ENCODE assay signal across 13 mouse cellular contexts in genomic region chr7:46113435-46113834, GRCm38 (mm10). TPM values are rescaled to one million over a fixed set of nuclear protein-coding genes. Genes with fewer than 3 reads are reported as not detected.
DNase-seq lines count a peak whose midpoint lies in the region; ATAC-seq and TF ChIP-seq lines count a peak whose summit lies in the region.
"Had no signal": no experiment of that assay in that cellular context is flagged by ENCODE, and none has a peak within 500 bp of the region (broad histone marks: within the 10 kb centered on the region; RNA-seq: fewer than 3 reads in every experiment).

No protein-coding gene starts in this region.

- peaks cover 6% of the 10 kb centered on the region; the same call in 1 of the 2 replicates for H3K9me3 ChIP-seq in forebrain, embryonic 13.5 days (replicated peaks)
- H3K9me3 ChIP-seq in forebrain, embryonic 14.5 days (replicated peaks; ENCODE audit: control insufficient read depth, low read length): no peaks in the 10 kb centered on the region
- H3K9me3 ChIP-seq in embryonic facial prominence, embryonic 10.5 days: no peaks in the 10 kb centered on the region
- no peaks in the 10 kb centered on the region for H3K9me3 ChIP-seq in midbrain, postnatal 0 days (ENCODE audit: low read length)
- H3K9me3 ChIP-seq: limb, embryonic 12.5 days had no signal

- no peak for ATAC-seq in forebrain, embryonic 13.5 days
- ATAC-seq in forebrain, embryonic 14.5 days: no peak
- 0 out of 2 replicates have a peak, but pooled peaks have one; percentile 31 for ATAC-seq in midbrain, postnatal 0 days (ENCODE audit: low FRiP score)

- no peaks in the 10 kb centered on the region for H3K27me3 ChIP-seq in forebrain, embryonic 13.5 days
- H3K27me3 ChIP-seq in forebrain, embryonic 14.5 days (replicated peaks; ENCODE audit: control insufficient read depth, insufficient read depth, low read length): no peaks in the 10 kb centered on the region
- H3K27me3 ChIP-seq in embryonic facial prominence, embryonic 10.5 days (replicated peaks; ENCODE audit: low read depth, poor library complexity, severe bottlenecking): no peaks in the 10 kb centered on the region; the same call in 1 of the 2 replicates
- no peaks in the 10 kb centered on the region for H3K27me3 ChIP-seq in midbrain, postnatal 0 days (ENCODE audit: insufficient read depth, low read length)
- H3K27me3 ChIP-seq: limb, embryonic 12.5 days had no signal

- peaks cover 16% of the 10 kb centered on the region for H3K4me1 ChIP-seq in forebrain, embryonic 13.5 days
- peaks cover 6% of the 10 kb centered on the region; the same call in 1 of the 2 replicates for H3K4me1 ChIP-seq in forebrain, embryonic 14.5 days (ENCODE audit: control insufficient read depth, insufficient read depth, low read length)
- peaks cover 32% of the 10 kb centered on the region for H3K4me1 ChIP-seq in embryonic facial prominence, embryonic 10.5 days
- no peaks in the 10 kb centered on the region for H3K4me1 ChIP-seq in midbrain, postnatal 0 days (ENCODE audit: insufficient read depth, low read length)

- no peaks in the 10 kb centered on the region for H3K36me3 ChIP-seq in forebrain, embryonic 13.5 days (ENCODE audit: poor library complexity, severe bottlenecking)
- H3K36me3 ChIP-seq in forebrain, embryonic 14.5 days (ENCODE audit: control insufficient read depth, insufficient read depth, low read length): no peaks in the 10 kb centered on the region
- H3K36me3 ChIP-seq in embryonic facial prominence, embryonic 10.5 days (replicated peaks): no peaks in the 10 kb centered on the region
- H3K36me3 ChIP-seq in midbrain, postnatal 0 days (ENCODE audit: insufficient read depth, low read length): no peaks in the 10 kb centered on the region
- H3K36me3 ChIP-seq: limb, embryonic 12.5 days had no signal

- H3K4me2 ChIP-seq in forebrain, embryonic 13.5 days: no peak overlapping the region
- no peak overlapping the region for H3K4me2 ChIP-seq in forebrain, embryonic 14.5 days (ENCODE audit: low read length)
- H3K4me2 ChIP-seq in midbrain, postnatal 0 days (ENCODE audit: low read depth, low read length, poor library complexity, severe bottlenecking): no peak overlapping the region
- H3K4me2 ChIP-seq: limb, embryonic 12.5 days had no signal

- H3K27ac ChIP-seq in forebrain, embryonic 13.5 days: peak overlapping the region; percentile 6; the same call in 1 of the 2 replicates
- no peak overlapping the region for H3K27ac ChIP-seq in forebrain, embryonic 14.5 days (ENCODE audit: low read depth, low read length)
- H3K27ac ChIP-seq in layer of hippocampus, adult 2 months: 0 out of 2 replicates have a peak overlapping the region, but pooled peaks have one; percentile 18
- no peak overlapping the region for H3K27ac ChIP-seq in embryonic facial prominence, embryonic 10.5 days (replicated peaks)
- no peak overlapping the region for H3K27ac ChIP-seq in midbrain, postnatal 0 days (ENCODE audit: low read depth, low read length)
- H3K27ac ChIP-seq: limb, embryonic 12.5 days had no signal

- TF ChIP-seq CTCF in layer of hippocampus, adult 2 months (conservative IDR thresholded peaks at IDR 0.05): no peak
- no peak for TF ChIP-seq CTCF in midbrain, postnatal 0 days (IDR thresholded peaks at IDR 0.05)

- no peak overlapping the region; the same call in 1 of the 2 replicates for H3K9ac ChIP-seq in forebrain, embryonic 13.5 days
- no peak overlapping the region for H3K9ac ChIP-seq in forebrain, embryonic 14.5 days (ENCODE audit: low read length)
- H3K9ac ChIP-seq in midbrain, postnatal 0 days (replicated peaks; ENCODE audit: low read length, poor library complexity, severe bottlenecking): no peak overlapping the region
- H3K9ac ChIP-seq: limb, embryonic 12.5 days had no signal

- H3K4me3 ChIP-seq in forebrain, embryonic 13.5 days: no peak overlapping the region
- no peak overlapping the region for H3K4me3 ChIP-seq in forebrain, embryonic 14.5 days (ENCODE audit: low read depth, low read length)
- H3K4me3 ChIP-seq in layer of hippocampus, adult 2 months: no peak overlapping the region
- H3K4me3 ChIP-seq in embryonic facial prominence, embryonic 10.5 days: no peak overlapping the region
- no peak overlapping the region for H3K4me3 ChIP-seq in midbrain, postnatal 0 days (ENCODE audit: low read depth, low read length)
- H3K4me3 ChIP-seq: limb, embryonic 12.5 days had no signal

- DNase-seq in forebrain, embryonic 14.5 days (ENCODE audit: low spot score): no peak
- DNase-seq in layer of hippocampus, adult 2 months (ENCODE audit: low spot score in 2 of 2): no peak
- DNase-seq in layer of hippocampus, adult 18-20 months (ENCODE audit: low spot score in 2 of 2): no peak
- DNase-seq in embryonic facial prominence, embryonic 10.5 days (ENCODE audit: low spot score): peak; percentile 36
- peak; percentile 59 for DNase-seq in midbrain, postnatal 0 days (ENCODE audit: low spot score)
- DNase-seq in T-cell, adult 2 months (ENCODE audit: low spot score): no peak
- no peak for DNase-seq in frontal cortex, postnatal 36 days (ENCODE audit: low spot score in 2 of 2)
- DNase-seq: lung, adult 18-20 months had no signal

- WGBS in forebrain, embryonic 13.5 days: 53% methylated on average over 3 of the region's 3 CpGs
- WGBS in forebrain, embryonic 14.5 days: 48% methylated on average over 3 of the region's 3 CpGs
- 68% methylated on average over 3 of the region's 3 CpGs for WGBS in embryonic facial prominence, embryonic 10.5 days
- WGBS in midbrain, postnatal 0 days: 61% methylated on average over 3 of the region's 3 CpGs

RNA-seq across cellular contexts. Expression of gene Kcnj11, which starts 12.9 kb away (rescaled TPM):
- 1.1 and 2.6 TPM in 2 replicates for polyA plus RNA-seq in forebrain, embryonic 13.5 days (2015; fragmentation: Nextera tagmentation; extraction: Ambion mirVana)
- 2.7 and 3.0 TPM in 2 replicates for polyA plus RNA-seq in forebrain, embryonic 14.5 days (2014; fragmentation: Nextera tagmentation; extraction: Ambion mirVana)
- total RNA-seq in layer of hippocampus, adult 2 months (2021): 10 to 100 TPM; 34.2 to 37.4 TPM
- total RNA-seq in layer of hippocampus, adult 18-20 months (2021): 10 to 100 TPM; 33.8 to 38.5 TPM
- polyA plus RNA-seq in embryonic facial prominence, embryonic 10.5 days (2016; fragmentation: Nextera tagmentation; extraction: Ambion mirVana): 0.09 and 0.13 TPM in 2 replicates
- total RNA-seq in midbrain, postnatal 0 days (2014; rRNA removed): 14.4 and 26.2 TPM in 2 replicates
- 2.7 and 2.9 TPM in 2 replicates for polyA plus RNA-seq in midbrain, postnatal 0 days (2015; fragmentation: Nextera tagmentation; extraction: Ambion mirVana)
- total RNA-seq: megakaryocyte progenitor cell, adult 5-6 weeks; neutrophil, adult 5-6 weeks had no signal
- polyA plus RNA-seq: C2C12 had no signal

Comparison
In these comparisons a context has a peak if more than half of its experiments do, and no peak if none do; other contexts are left out.
1. H3K27ac ChIP-seq: peak in forebrain, embryonic 13.5 days (single experiment) and layer of hippocampus, adult 2 months (single experiment); none in forebrain, embryonic 14.5 days (single experiment), embryonic facial prominence, embryonic 10.5 days (single experiment) and midbrain, postnatal 0 days (single experiment).
2. DNase-seq: peak in embryonic facial prominence, embryonic 10.5 days (single experiment) and midbrain, postnatal 0 days (single experiment); none in forebrain, embryonic 14.5 days (single experiment), layer of hippocampus, adult 2 months (0 of 2), layer of hippocampus, adult 18-20 months (0 of 2), T-cell, adult 2 months (single experiment) and frontal cortex, postnatal 36 days (0 of 2).